Mouse (Mus musculus): Measurements from ENCODE around the gene Cphx2.
"Not testable (repeated sequence)": the region's sequence is repeated elsewhere in the genome, so short reads cannot be mapped to it uniquely, and the experiment has no call there.

Cphx2 gene

GRCm38 (mm10) chr14:26081216-26081615, at the start of gene Cphx2:
Gene Cphx2 (plus strand): TSS chr14:26081516.
- not testable (repeated sequence) for DNase-seq (ENCODE audit: low spot score)

- not testable (repeated sequence) for DNase-seq (ENCODE audit: low spot score)
These were observed 47.0 kb upstream of the Cphx2 start for GRCm38 (mm10) chr14:26034364-26034763.

GRCm38 (mm10) chr14:26035439-26035838, 45.9 kb upstream of the Cphx2 start:
- DNase-seq (ENCODE audit: low spot score): not testable (repeated sequence)

- DNase-seq (ENCODE audit: low spot score): not testable (repeated sequence)
These were observed 38.7 kb upstream of the Cphx2 start, which contains the start of gene Gm9780 for GRCm38 (mm10) chr14:26042611-26043010. Gene Gm9780 (minus strand): TSS chr14:26042711.

- not testable (repeated sequence) for DNase-seq (ENCODE audit: low spot score)
These were observed 36.3 kb upstream of the Cphx2 start for GRCm38 (mm10) chr14:26045007-26045406.

GRCm38 (mm10) chr14:26047026-26047425, 34.3 kb upstream of the Cphx2 start:
- not testable (repeated sequence) for DNase-seq (ENCODE audit: low spot score)

- DNase-seq (ENCODE audit: low spot score): not testable (repeated sequence)
These were observed 32.5 kb upstream of the Cphx2 start for GRCm38 (mm10) chr14:26048767-26049166.

- not testable (repeated sequence) for DNase-seq (ENCODE audit: low spot score)
These were observed 23.1 kb upstream of the Cphx2 start for GRCm38 (mm10) chr14:26058184-26058583.

- DNase-seq (ENCODE audit: low spot score): not testable (repeated sequence)
These were observed 22.0 kb upstream of the Cphx2 start for GRCm38 (mm10) chr14:26059362-26059761.

GRCm38 (mm10) chr14:26066574-26067324, 14.6 kb upstream of the Cphx2 start:
- DNase-seq (ENCODE audit: low spot score): not testable (repeated sequence)

GRCm38 (mm10) chr14:26067325-26067633, 14.0 kb upstream of the Cphx2 start, which contains the start of gene Tmem254c:
Gene Tmem254c (minus strand): TSS chr14:26067355.
- DNase-seq (ENCODE audit: low spot score): not testable (repeated sequence)

- DNase-seq (ENCODE audit: low spot score): not testable (repeated sequence)
These were observed 4.5 kb upstream of the Cphx2 start for GRCm38 (mm10) chr14:26076620-26077390.

GRCm38 (mm10) chr14:26081997-26082396, 681 bp downstream of the Cphx2 start, which contains the start of gene Cphx3:
Gene Cphx3 (plus strand): TSS chr14:26082297.
- DNase-seq (ENCODE audit: low spot score): not testable (repeated sequence)

GRCm38 (mm10) chr14:26097622-26098021, 16.3 kb downstream of the Cphx2 start:
- DNase-seq (ENCODE audit: low spot score): not testable (repeated sequence)

- DNase-seq (ENCODE audit: low spot score): not testable (repeated sequence)
These were observed 36.8 kb downstream of the Cphx2 start, which contains the start of gene Duxbl2 for GRCm38 (mm10) chr14:26118150-26118549. Gene Duxbl2 (plus strand): TSS chr14:26118349.

- not testable (repeated sequence) for DNase-seq (ENCODE audit: low spot score)
These were observed 37.3 kb downstream of the Cphx2 start for GRCm38 (mm10) chr14:26118550-26119000.

- DNase-seq (ENCODE audit: low spot score): not testable (repeated sequence)
These were observed 37.8 kb downstream of the Cphx2 start for GRCm38 (mm10) chr14:26119095-26119494.

Measured in T-cell, adult 2 months (primary cell).